Mouse (Mus musculus) stomach, postnatal 0 days (tissue): ENCODE results near the gene Frmd6.
A peak's percentile ranks its signal among the peaks of the same experiment; 100 is the strongest.

Source experiments
- CTCF ChIP-seq: IDR thresholded peaks from 2 replicates; pipeline ENCODE4 v1.5.1; 2016; ENCODE audit warnings: antibody characterized with exemption, low read depth, mild to moderate bottlenecking, moderate library complexity
- EP300 ChIP-seq: optimal IDR thresholded peaks from 2 replicates; pipeline ENCODE3; 2016; ENCODE audit warnings: antibody characterized with exemption

DNA sequence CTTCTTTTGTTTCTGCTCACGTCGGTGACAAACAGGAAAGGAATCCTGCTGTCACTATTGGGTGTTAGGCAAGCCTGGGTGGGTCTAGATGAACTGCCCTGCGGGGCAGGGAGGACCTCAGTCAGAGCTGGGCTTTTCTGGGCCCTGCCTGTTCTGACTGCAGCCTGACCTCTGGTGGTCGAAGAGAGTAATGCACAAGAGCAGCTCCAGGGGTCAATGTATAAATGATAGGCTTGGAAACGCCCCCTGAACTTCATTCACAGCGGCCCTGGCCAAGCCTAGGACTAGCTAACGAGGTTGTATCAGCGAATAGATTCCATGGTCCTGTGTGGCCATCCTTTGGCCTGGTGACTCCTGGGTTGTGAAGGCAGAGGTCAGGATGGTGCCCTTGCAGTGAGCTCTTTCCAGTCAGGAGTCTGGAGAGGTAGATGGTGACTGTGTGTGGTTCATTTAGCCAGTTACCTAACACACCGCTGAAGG, 85.0 kb downstream of the Frmd6 start:
- TF ChIP-seq CTCF (peak; percentile 93), EP300 (peak; percentile 28)
